Mouse (Mus musculus) cerebellum, adult 2 months (tissue): ENCODE results near the gene Hoxb6. TPM values are rescaled to one million over a fixed set of nuclear protein-coding genes. Genes with fewer than 3 reads are reported as not detected.

Source experiments
- DNase-seq, 2 experiments: peaks; one replicate each; pipeline ENCODE4 v3.0.0; 2021
- H3K27ac ChIP-seq: fragments of 200-500 bp; 2 replicates; pipeline ENCODE4 v1.5.1; 2012; ENCODE audit warnings: low read length, control low read depth, inconsistent platforms; ENCODE audit not compliant: insufficient read depth
- H3K27me3 ChIP-seq: fragments of 200-500 bp; 2 replicates; pipeline ENCODE4 v1.6.1; 2012; ENCODE audit warnings: inconsistent platforms, mild to moderate bottlenecking, low read length, moderate library complexity; ENCODE audit not compliant: control insufficient read depth, insufficient read depth
- H3K4me1 ChIP-seq: fragments of 200-500 bp; 2 replicates; pipeline ENCODE4 v1.6.1; 2011; ENCODE audit warnings: low read length; ENCODE audit not compliant: control insufficient read depth, insufficient read depth
- H3K4me3 ChIP-seq: fragments of 200-500 bp; replicated peaks from 2 replicates; pipeline ENCODE3; 2011; ENCODE audit warnings: mild to moderate bottlenecking, low read depth, low read length, control low read depth; ENCODE audit not compliant: insufficient read depth
- CTCF ChIP-seq: fragments of 200-500 bp; IDR thresholded peaks from 2 replicates; pipeline ENCODE4 v1.5.1; 2011; ENCODE audit warnings: low read depth, mild to moderate bottlenecking, control low read depth, low read length, moderate library complexity, borderline replicate concordance; ENCODE audit not compliant: insufficient read depth
- POLR2A ChIP-seq: fragments of 200-500 bp; IDR thresholded peaks from 2 replicates; pipeline ENCODE4 v1.6.1; 2011; ENCODE audit warnings: low read length, control low read depth, borderline replicate concordance; ENCODE audit not compliant: insufficient read depth
- WGBS: fragments of 180-500 bp; shearing (Covaris S2); methylation state at CpG from one replicate; pipeline ENCODE4 v1.1.7; 2018; 5-methylcytosine and 5-hydroxymethylcytosine counted together
- polyA plus RNA-seq: library from polyadenylated mRNA; depleted of rRNA; stranded (reverse); fragments of >200 nt; gene quantifications from 2 replicates; pipeline ENCODE4 v1.2.3, GENCODE M21; 2012

Gene Hoxb6
- polyA plus RNA-seq, 1 experiment, result 1.5 TPM

DNA sequence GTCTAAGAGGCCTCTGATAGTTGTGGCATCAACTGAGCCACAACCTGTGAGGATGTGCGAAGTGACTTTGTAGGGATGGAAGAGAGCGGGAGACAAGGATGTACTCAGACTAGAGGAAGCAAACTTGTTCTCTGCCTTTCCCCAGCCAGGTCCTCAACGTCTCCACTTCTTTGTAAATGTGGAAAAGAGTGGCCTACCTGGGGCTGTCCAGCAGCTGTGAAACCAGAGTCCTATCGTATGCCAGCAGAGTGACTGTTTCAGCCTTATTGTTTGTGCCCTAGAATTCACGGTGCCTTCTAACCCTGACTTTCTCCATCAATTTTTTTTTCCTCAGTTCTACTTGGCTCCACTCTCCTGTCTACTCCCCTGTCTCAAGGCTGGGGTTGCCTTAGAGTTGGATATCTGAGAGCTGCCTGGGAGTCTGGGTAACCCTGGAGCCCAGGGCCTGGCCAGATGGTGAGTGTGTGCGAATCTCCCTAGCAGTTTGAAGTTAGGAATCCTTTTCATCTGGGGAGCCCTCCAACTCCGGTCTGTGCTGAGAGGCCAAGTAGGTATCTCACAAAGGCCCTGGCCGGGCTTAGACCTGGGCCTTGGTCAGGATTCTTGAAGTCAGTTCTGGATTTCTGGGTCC, 27.8 kb upstream of the Hoxb6 start:
- TF ChIP-seq CTCF, result no peak
- TF ChIP-seq POLR2A, result no peak
- Histone ChIP-seq H3K4me1 (no peaks in the 10 kb centered on the region), H3K4me3 (no peak overlapping the region), H3K27ac (no peak overlapping the region), H3K27me3 (peaks cover 13% of the 10 kb centered on the region; the same call in 1 of the 2 replicates)
- DNase-seq, result no peak
- 5% methylated on average over 8 of the region's 8 CpGs for WGBS

DNA sequence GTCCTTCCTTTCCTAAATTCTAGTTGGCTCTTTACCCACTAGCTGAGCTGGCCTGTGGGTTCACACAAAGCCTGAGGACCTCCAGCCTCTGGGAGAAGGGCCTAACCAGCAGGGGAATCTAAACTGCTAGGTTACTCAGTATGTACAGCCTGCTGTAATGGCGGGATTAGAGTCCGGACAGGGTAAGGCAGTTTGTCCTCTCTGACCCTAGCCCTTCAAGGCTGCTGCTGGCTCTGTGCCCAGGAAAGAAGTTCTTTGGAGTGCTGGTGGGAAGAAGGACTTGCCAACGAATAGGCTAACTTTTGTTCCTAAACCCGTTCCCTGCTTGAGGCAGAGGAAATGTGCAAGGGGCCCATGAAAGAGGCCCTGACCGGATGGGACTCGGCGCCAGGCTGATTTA, 26.3 kb upstream of the Hoxb6 start:
- TF ChIP-seq POLR2A (no peak), CTCF (no peak)
- WGBS, result 2% methylated on average over 7 of the region's 7 CpGs
- H3K4me1 ChIP-seq, result no peaks in the 10 kb centered on the region
- no peak overlapping the region for H3K4me3 ChIP-seq
- no peak overlapping the region for H3K27ac ChIP-seq
- H3K27me3 ChIP-seq, result peaks cover 18% of the 10 kb centered on the region; the same call in 1 of the 2 replicates
- DNase-seq, result no peak

GRCm38 (mm10) chr11:96267021-96267920, 25.0 kb upstream of the Hoxb6 start:
- WGBS, result 10% methylated on average over 7 of the region's 7 CpGs
- Histone ChIP-seq H3K4me3 (no peak overlapping the region), H3K27me3 (peaks cover 18% of the 10 kb centered on the region; the same call in 1 of the 2 replicates), H3K27ac (no peak overlapping the region), H3K4me1 (no peaks in the 10 kb centered on the region)
- TF ChIP-seq CTCF (no peak), POLR2A (no peak)
- DNase-seq, result no peak

GRCm38 (mm10) chr11:96268031-96268745, 24.1 kb upstream of the Hoxb6 start:
- Histone ChIP-seq H3K27me3 (peaks cover 17% of the 10 kb centered on the region; the same call in 1 of the 2 replicates), H3K27ac (no peak overlapping the region), H3K4me3 (no peak overlapping the region), H3K4me1 (no peaks in the 10 kb centered on the region)
- 9% methylated on average over 1 of the region's 1 CpGs for WGBS
- TF ChIP-seq POLR2A (no peak), CTCF (no peak)
- no peak for DNase-seq

DNA sequence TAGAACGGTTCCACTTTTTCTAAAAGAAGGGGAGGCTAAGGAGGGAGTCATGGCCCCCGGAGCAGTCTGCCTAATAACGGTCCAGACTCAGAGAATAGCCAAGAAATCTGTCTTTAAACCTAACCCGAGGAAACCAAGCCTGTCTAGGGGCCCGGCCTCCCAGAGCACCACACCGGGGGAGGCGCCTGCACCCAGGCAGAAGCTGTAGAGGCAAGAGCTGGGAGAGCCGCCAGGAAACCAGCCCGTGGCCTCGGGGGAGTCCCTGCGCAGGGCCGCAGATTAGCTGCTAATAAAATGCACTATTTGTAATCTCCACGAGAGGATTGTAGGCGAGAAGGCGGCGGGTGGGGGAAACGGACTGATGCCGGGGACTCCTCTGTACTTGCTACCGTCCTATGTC, 22.4 kb upstream of the Hoxb6 start:
- H3K4me1 ChIP-seq, result no peaks in the 10 kb centered on the region

DNA sequence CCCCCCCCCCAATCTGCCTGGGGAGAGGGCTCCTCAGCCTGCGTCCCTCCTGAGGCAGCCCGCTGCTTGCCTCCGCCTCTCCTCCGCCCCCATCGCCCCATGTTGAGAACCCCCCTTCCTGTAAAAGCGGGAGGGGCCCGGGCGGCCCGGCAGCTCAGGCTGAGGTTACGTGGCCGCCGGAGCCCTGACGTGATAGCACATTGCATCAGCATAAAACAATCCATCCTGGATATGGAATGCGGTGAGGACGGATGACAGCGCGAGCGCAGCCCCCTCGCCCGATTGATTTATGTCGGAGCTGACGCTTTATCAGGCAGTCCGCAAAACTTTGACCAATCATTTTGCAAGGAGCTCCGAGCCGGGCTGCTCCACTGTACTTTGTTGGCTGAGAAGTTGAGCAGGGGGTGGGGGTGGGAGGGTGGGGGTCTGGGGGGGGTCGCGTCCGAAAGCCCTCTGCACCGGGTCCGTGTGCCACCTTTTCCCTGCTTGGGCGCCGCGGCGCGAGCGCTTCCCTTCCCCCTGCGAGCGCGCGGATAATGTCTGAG, 21.2 kb upstream of the Hoxb6 start, which contains the start of gene Hoxb9:
Gene Hoxb9 (plus strand): TSS at position 462 of the 545 bp plus-strand sequence.
- Histone ChIP-seq H3K27ac (no peak within 1 kb of the TSS), H3K4me3 (no peak within 1 kb of the TSS), H3K27me3 (peaks cover 16% of the 10 kb centered on the region; the same call in 1 of the 2 replicates), H3K4me1 (no peaks in the 10 kb centered on the region)
- no peak for TF ChIP-seq CTCF
- TF ChIP-seq POLR2A, result no peak
- DNase-seq, result no peak
- 2% methylated on average over 40 of the region's 40 CpGs for WGBS

More for the DNA sequence above, 22.4 kb upstream of the Hoxb6 start:
- peaks cover 15% of the 10 kb centered on the region; the same call in 1 of the 2 replicates for H3K27me3 ChIP-seq
- no peak overlapping the region for H3K4me3 ChIP-seq
- no peak for DNase-seq
- WGBS, result 3% methylated on average over 19 of the region's 19 CpGs
- no peak overlapping the region for H3K27ac ChIP-seq
- TF ChIP-seq CTCF, result no peak
- no peak for TF ChIP-seq POLR2A

DNA sequence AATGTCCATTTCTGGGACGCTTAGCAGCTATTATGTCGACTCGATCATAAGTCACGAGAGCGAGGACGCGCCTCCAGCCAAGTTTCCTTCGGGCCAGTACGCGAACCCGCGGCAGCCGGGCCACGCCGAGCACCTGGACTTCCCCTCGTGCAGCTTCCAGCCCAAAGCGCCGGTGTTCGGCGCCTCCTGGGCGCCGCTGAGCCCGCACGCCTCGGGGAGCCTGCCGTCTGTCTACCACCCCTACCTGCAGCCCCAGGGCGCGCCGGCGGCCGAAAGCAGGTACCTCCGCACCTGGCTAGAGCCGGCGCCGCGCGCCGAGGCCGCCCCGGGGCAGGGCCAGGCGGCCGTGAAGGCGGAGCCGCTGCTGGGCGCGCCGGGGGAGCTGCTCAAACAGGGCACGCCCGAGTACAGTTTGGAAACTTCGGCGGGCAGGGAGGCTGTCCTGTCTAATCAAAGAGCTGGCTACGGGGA, 20.7 kb upstream of the Hoxb6 start:
- H3K4me3 ChIP-seq, result no peak overlapping the region
- H3K27ac ChIP-seq, result no peak overlapping the region
- H3K27me3 ChIP-seq, result peaks cover 16% of the 10 kb centered on the region; the same call in 1 of the 2 replicates
- under 1% methylated on average over 52 of the region's 52 CpGs for WGBS
- TF ChIP-seq CTCF, result no peak
- TF ChIP-seq POLR2A, result no peak
- H3K4me1 ChIP-seq, result no peaks in the 10 kb centered on the region
- DNase-seq, result no peak
